Mouse (Mus musculus) liver, embryonic 13.5 days (tissue): ENCODE data around the gene E2f4. TPM values are rescaled to one million over a fixed set of nuclear protein-coding genes. Genes with fewer than 3 reads are reported as not detected.

Experiments used
- ATAC-seq: fragments of 200-750 bp; cut with Nextera tagmentation; 2 replicates; pipeline ENCODE4 v1.8.0; 2017; ENCODE audit warnings: low read depth, mild to moderate bottlenecking, moderate number of reproducible peaks, moderate library complexity
- DNase-seq: peaks from one replicate; pipeline ENCODE4 v3.0.0; 2022
- H3K27ac ChIP-seq: fragments of 300-500 bp; sonication (generic); 2 replicates; pipeline ENCODE4 v1.5.1; 2015; ENCODE audit warnings: moderate library complexity, mild to moderate bottlenecking, inconsistent platforms
- H3K27me3 ChIP-seq: fragments of 300-500 bp; sonication (generic); 2 replicates; pipeline ENCODE4 v1.6.1; 2015; ENCODE audit warnings: mild to moderate bottlenecking, inconsistent platforms
- H3K36me3 ChIP-seq: fragments of 300-500 bp; sonication (generic); 2 replicates; pipeline ENCODE4 v1.6.1; 2015; ENCODE audit warnings: mild to moderate bottlenecking, inconsistent platforms
- H3K4me1 ChIP-seq: fragments of 300-500 bp; sonication (generic); replicated peaks from 2 replicates; pipeline ENCODE4 v1.6.1; 2015; ENCODE audit warnings: inconsistent platforms
- H3K4me2 ChIP-seq: fragments of 300-500 bp; sonication (generic); 2 replicates; pipeline ENCODE4 v1.6.1; 2015; ENCODE audit warnings: inconsistent platforms, mild to moderate bottlenecking, moderate library complexity
- H3K4me3 ChIP-seq: fragments of 300-500 bp; sonication (generic); replicated peaks from 2 replicates; pipeline ENCODE4 v1.5.1; 2015; ENCODE audit warnings: mild to moderate bottlenecking, inconsistent platforms
- H3K9ac ChIP-seq: fragments of 300-500 bp; sonication (generic); 2 replicates; pipeline ENCODE4 v1.6.1; 2015; ENCODE audit warnings: mild to moderate bottlenecking, inconsistent platforms
- H3K9me3 ChIP-seq: fragments of 300-500 bp; sonication (generic); replicated peaks from 2 replicates; pipeline ENCODE4 v1.6.1; 2016; ENCODE audit warnings: inconsistent platforms
- WGBS: fragments of 180-500 bp; shearing (Covaris S2); methylation state at CpG from one replicate; pipeline ENCODE4 v1.1.7; 2015; ENCODE audit not compliant: insufficient replicate concordance; 5-methylcytosine and 5-hydroxymethylcytosine counted together
- polyA plus RNA-seq: library from polyadenylated mRNA; unstranded; fragments of >200 nt; fragmentation: Nextera tagmentation; extraction: Ambion mirVana; gene quantifications from 2 replicates; pipeline ENCODE4 v1.2.1, GENCODE M21; 2015

E2f4 gene
- polyA plus RNA-seq, 1 experiment from 2014 or later: 187 TPM

DNA sequence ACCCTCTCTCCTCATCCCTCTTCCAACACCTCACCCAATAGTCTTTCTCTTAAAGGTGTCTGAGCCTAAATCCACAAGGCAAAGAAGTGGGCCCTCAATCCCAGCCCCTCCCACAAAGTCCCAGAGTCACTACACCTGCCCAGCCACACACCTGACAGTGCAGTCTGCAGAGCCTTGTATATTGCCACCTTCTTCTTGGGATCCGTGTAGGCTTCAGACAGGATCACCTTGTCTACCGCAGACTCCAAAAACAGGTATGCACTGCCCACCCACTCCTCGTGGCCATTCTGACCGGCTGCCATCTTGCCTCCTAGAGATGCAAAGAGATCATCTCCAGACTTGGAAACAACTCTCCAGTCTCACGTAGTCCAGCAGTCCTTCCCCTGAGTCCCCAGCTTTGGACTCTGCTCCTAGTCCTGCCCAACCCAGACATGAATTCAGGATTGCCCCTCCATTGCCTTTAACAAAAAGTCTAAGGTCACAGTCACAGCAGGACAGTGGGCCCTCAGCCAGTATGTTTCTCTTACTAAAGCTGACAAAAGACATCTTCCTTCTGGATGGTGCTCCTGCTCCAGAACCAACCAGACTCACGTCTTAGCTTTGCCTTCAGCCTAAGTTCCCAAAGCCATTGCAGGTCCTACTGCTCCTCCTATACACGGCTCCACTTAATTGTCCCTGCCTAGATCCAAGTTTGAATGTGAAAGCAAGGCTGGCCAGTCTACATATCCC lies 36.9 kb upstream of the E2f4 start:
- H3K9me3 ChIP-seq: no peaks in the 10 kb centered on the region
- ATAC-seq (no peak), DNase-seq (no peak)
- H3K27ac ChIP-seq: no peak overlapping the region
- H3K4me3 ChIP-seq: no peak overlapping the region
- H3K36me3 ChIP-seq: no peaks in the 10 kb centered on the region
- H3K4me1 ChIP-seq: peaks cover 54% of the 10 kb centered on the region
- no peak overlapping the region for H3K9ac ChIP-seq
- WGBS: 71% methylated on average over 7 of the region's 7 CpGs
- H3K4me2 ChIP-seq: no peak overlapping the region
- H3K27me3 ChIP-seq: peaks cover 64% of the 10 kb centered on the region

DNA sequence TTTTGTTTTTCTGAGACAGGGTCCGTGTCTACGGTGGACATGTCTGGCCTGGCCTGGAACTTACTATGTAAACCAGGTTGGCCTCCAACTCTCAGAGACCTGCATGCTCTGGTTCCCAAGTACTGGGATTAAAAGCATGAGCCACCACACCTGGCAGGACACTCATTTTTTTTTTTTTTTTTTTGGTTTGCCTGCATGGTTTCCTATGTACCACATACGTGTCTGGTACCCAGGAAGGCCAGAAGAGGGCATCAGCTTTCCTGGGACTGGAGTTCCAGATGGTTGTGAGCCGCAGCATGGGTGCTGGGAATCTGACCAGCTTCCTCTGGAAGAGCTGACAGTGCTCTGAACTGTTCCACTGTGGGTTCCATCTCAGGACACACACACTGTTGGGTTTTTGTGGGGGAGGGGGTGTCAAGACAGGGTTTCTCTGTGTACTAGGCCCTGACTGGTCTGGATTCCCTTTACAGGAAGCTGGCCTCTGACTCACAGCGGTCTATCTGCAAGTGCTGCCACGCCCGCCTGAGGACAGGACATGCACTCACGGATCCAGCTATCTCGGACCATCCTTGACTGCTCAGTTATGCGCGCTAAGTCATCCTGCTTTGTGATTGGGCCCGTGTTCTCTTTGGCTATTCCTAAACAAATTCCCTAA lies 36.0 kb upstream of the E2f4 start:
- H3K27ac ChIP-seq: no peak overlapping the region
- H3K4me2 ChIP-seq: no peak overlapping the region
- DNase-seq (no peak), ATAC-seq (no peak)
- no peak overlapping the region for H3K9ac ChIP-seq
- no peaks in the 10 kb centered on the region for H3K36me3 ChIP-seq
- WGBS: 58% methylated on average over 12 of the region's 12 CpGs
- H3K27me3 ChIP-seq: peaks cover 65% of the 10 kb centered on the region
- peaks cover 47% of the 10 kb centered on the region for H3K4me1 ChIP-seq
- peaks cover 5% of the 10 kb centered on the region; the same call in 1 of the 2 replicates for H3K9me3 ChIP-seq
- H3K4me3 ChIP-seq: no peak overlapping the region

- ATAC-seq: no peak
Observed at GRCm38 (mm10) chr8:105263244-105263912, 34.1 kb upstream of the E2f4 start.

GRCm38 (mm10) chr8:105264024-105264982 lies 33.2 kb upstream of the E2f4 start, which contains the start of the genes Tradd and Fbxl8:
Gene Tradd, minus strand, starts transcription at chr8:105264609.
Gene Fbxl8, plus strand, starts transcription at chr8:105264648.
- ATAC-seq: peak; percentile 87
- 1% methylated on average over 54 of the region's 54 CpGs for WGBS
- Histone ChIP-seq H3K27me3 (peaks cover 70% of the 10 kb centered on the region), H3K27ac (peak within 1 kb of the TSS; percentile 50; the same call in 1 of the 2 replicates), H3K9ac (peak within 1 kb of the TSS; percentile 84), H3K36me3 (no peaks in the 10 kb centered on the region), H3K9me3 (peaks cover 6% of the 10 kb centered on the region; the same call in 1 of the 2 replicates), H3K4me1 (peaks cover 56% of the 10 kb centered on the region), H3K4me3 (peak within 1 kb of the TSS; percentile 82), H3K4me2 (peak within 1 kb of the TSS; percentile 94)
- DNase-seq: peak; percentile 62

More at GRCm38 (mm10) chr8:105263244-105263912, 34.1 kb upstream of the E2f4 start:
- peak overlapping the region; percentile 82 for H3K4me3 ChIP-seq
- peaks cover 56% of the 10 kb centered on the region for H3K4me1 ChIP-seq
- peaks cover 6% of the 10 kb centered on the region; the same call in 1 of the 2 replicates for H3K9me3 ChIP-seq
- no peaks in the 10 kb centered on the region for H3K36me3 ChIP-seq
- peak overlapping the region; percentile 84 for H3K9ac ChIP-seq
- peaks cover 70% of the 10 kb centered on the region for H3K27me3 ChIP-seq
- DNase-seq: no peak
- H3K27ac ChIP-seq: no peak overlapping the region
- 38% methylated on average over 16 of the region's 16 CpGs for WGBS
- H3K4me2 ChIP-seq: peak overlapping the region; percentile 94

- Histone ChIP-seq H3K27ac (no peak overlapping the region), H3K4me2 (peak overlapping the region; percentile 94), H3K4me1 (peaks cover 57% of the 10 kb centered on the region), H3K9ac (peak overlapping the region; percentile 84), H3K4me3 (peak overlapping the region; percentile 82), H3K9me3 (peaks cover 6% of the 10 kb centered on the region; the same call in 1 of the 2 replicates), H3K27me3 (peaks cover 70% of the 10 kb centered on the region), H3K36me3 (no peaks in the 10 kb centered on the region)
- ATAC-seq (no peak), DNase-seq (no peak)
- 6% methylated on average over 10 of the region's 10 CpGs for WGBS
Observed at GRCm38 (mm10) chr8:105265128-105265527, 32.3 kb upstream of the E2f4 start.

DNA sequence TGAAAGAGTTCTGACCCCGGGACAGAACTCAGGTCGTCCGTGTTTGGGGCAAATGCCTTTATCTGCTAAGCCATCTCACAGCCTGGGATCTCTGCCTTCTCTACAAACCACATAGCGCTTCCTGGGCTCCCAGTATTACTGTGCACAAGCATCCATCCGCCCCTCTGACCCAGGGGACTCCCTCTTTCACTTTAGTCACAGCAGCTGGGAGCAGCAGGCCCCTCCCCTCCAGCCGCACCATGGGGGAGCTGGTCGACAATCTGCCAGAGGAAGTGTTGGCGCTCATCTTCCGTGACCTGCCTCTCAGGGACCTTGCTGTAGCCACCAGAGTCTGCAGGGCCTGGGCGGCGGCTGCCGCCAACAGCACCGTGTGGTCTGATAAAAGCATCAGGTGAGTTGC lies 30.7 kb upstream of the E2f4 start:
- H3K9me3 ChIP-seq: peaks cover 6% of the 10 kb centered on the region; the same call in 1 of the 2 replicates
- H3K36me3 ChIP-seq: no peaks in the 10 kb centered on the region
- peaks cover 60% of the 10 kb centered on the region for H3K4me1 ChIP-seq
- DNase-seq (no peak), ATAC-seq (no peak)
- WGBS: 22% methylated on average over 13 of the region's 13 CpGs
- H3K9ac ChIP-seq: no peak overlapping the region
- no peak overlapping the region for H3K4me2 ChIP-seq
- H3K27ac ChIP-seq: no peak overlapping the region
- no peak overlapping the region for H3K4me3 ChIP-seq
- H3K27me3 ChIP-seq: peaks cover 76% of the 10 kb centered on the region

- no peak for DNase-seq
- peak overlapping the region; percentile 46 for H3K4me3 ChIP-seq
- no peak overlapping the region for H3K9ac ChIP-seq
- H3K4me1 ChIP-seq: peaks cover 52% of the 10 kb centered on the region
- H3K36me3 ChIP-seq: no peaks in the 10 kb centered on the region
- peaks cover 6% of the 10 kb centered on the region; the same call in 1 of the 2 replicates for H3K9me3 ChIP-seq
- H3K4me2 ChIP-seq: peak overlapping the region; percentile 65
- peaks cover 88% of the 10 kb centered on the region for H3K27me3 ChIP-seq
- WGBS: 5% methylated on average over 65 of the region's 65 CpGs
- no peak overlapping the region for H3K27ac ChIP-seq
- no peak for ATAC-seq
Observed at GRCm38 (mm10) chr8:105268342-105269074, 29.0 kb upstream of the E2f4 start.

DNA sequence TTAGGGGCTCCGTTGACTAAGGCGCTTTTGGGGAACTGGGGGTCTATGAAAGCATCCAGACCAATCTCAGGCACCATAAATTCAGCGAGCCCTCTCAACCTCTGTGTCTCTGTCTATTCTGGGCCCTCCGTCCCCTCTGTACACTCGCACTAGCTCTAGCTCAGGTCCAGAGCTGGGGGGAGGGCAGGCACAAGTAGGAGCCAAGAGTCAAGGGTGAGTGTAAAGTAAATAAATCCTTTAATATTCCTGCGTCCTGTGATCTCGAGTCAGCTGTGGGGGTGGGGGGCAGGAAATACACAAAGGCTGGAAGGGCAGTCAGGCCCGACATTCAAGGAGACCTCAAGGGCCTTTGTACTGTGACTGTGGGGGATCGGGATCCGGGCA lies 28.4 kb upstream of the E2f4 start:
- DNase-seq (no peak), ATAC-seq (no peak)
- no peak overlapping the region for H3K27ac ChIP-seq
- H3K9me3 ChIP-seq: peaks cover 6% of the 10 kb centered on the region; the same call in 1 of the 2 replicates
- peaks cover 47% of the 10 kb centered on the region for H3K4me1 ChIP-seq
- H3K36me3 ChIP-seq: no peaks in the 10 kb centered on the region
- H3K9ac ChIP-seq: no peak overlapping the region
- H3K27me3 ChIP-seq: peaks cover 94% of the 10 kb centered on the region
- peak overlapping the region; percentile 65 for H3K4me2 ChIP-seq
- H3K4me3 ChIP-seq: peak overlapping the region; percentile 46
- 5% methylated on average over 10 of the region's 10 CpGs for WGBS

DNA sequence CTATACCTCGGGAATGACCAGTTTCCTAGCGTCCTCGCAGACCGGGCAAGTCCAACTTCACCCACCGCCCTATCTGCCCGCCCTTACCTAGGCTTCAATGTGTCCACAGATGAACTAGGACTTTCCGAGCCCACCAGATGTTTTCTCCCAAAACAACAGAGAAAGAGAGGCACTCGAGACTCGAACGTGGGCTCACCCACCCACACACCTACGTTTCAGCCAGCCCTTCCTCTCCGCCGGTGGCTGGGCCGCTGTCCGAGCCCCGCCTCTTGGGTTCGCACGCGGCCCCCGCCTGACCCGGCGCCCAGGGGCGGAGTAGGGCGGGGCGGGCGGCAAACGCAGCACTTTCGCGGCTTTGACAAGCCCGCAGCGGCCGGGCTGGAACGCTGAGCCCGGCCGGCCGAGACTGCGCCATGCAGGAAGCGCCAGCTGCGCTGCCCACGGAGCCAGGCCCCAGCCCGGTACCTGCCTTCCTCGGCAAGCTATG lies 28.0 kb upstream of the E2f4 start, which contains the start of gene Hsf4:
Gene Hsf4 (plus strand): TSS at position 341 of the 487 bp plus-strand sequence.
- Histone ChIP-seq H3K9me3 (peaks cover 6% of the 10 kb centered on the region; the same call in 1 of the 2 replicates), H3K27me3 (peaks cover 98% of the 10 kb centered on the region), H3K9ac (0 out of 2 replicates have a peak within 1 kb of the TSS, but pooled peaks have one; percentile 29), H3K36me3 (no peaks in the 10 kb centered on the region), H3K4me2 (peak within 1 kb of the TSS; percentile 65), H3K4me3 (peak within 1 kb of the TSS; percentile 46), H3K27ac (no peak within 1 kb of the TSS), H3K4me1 (peaks cover 45% of the 10 kb centered on the region)
- peak; percentile 16; the same call in 1 of the 2 replicates for ATAC-seq
- no peak for DNase-seq
- WGBS: under 1% methylated on average over 42 of the region's 42 CpGs
